Mouse (Mus musculus): ENCODE measurements around the gene Vmn1r235. TPM values are rescaled to one million over a fixed set of nuclear protein-coding genes. Genes with fewer than 3 reads are reported as not detected.
"Not testable (repeated sequence)": the region's sequence is repeated elsewhere in the genome, so short reads cannot be mapped to it uniquely, and the experiment has no call there.

Vmn1r235 gene
- not detected in 2 replicates for polyA plus RNA-seq (2012; rRNA removed)

DNA sequence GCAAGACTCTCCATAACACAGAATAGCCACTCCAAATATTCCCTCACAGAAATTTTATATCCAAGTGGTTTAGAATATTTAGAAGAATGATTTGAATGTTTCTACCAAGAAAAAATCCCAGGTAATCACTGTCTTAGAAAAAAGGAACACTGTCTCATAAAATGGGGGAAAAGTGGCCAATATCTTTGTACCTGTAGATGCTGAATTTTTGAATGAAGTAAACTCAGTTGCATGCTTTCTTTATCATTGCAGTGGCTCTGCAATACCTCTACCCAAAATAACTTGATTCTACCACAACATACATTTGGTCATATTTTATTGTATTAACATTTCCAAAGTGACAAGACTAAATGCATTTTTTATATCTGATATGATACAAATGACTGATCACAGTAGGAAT, at the start of gene Vmn1r235:
Vmn1r235 (plus strand) TSS at position 301 of the 400 bp plus-strand sequence.
- H3K36me3 ChIP-seq (ENCODE audit: control insufficient read depth, insufficient read depth, low read length), result no peaks in the 10 kb centered on the region
- H3K27me3 ChIP-seq (ENCODE audit: control insufficient read depth, insufficient read depth, low read length), result no peaks in the 10 kb centered on the region
- no peaks in the 10 kb centered on the region for H3K4me1 ChIP-seq (ENCODE audit: control insufficient read depth, insufficient read depth, insufficient read length, low read length)
- H3K4me3 ChIP-seq (ENCODE audit: low read depth, low read length), result no peak within 1 kb of the TSS
- no peak within 1 kb of the TSS for H3K27ac ChIP-seq (ENCODE audit: insufficient read depth, low read depth, low read length)
- no peak for TF ChIP-seq CTCF (IDR thresholded peaks at IDR 0.05; ENCODE audit: extremely low read depth, insufficient read length, insufficient replicate concordance, low read depth, low read length)
- TF ChIP-seq POLR2A (IDR thresholded peaks at IDR 0.05; ENCODE audit: low read depth, low read length), result no peak

DNA sequence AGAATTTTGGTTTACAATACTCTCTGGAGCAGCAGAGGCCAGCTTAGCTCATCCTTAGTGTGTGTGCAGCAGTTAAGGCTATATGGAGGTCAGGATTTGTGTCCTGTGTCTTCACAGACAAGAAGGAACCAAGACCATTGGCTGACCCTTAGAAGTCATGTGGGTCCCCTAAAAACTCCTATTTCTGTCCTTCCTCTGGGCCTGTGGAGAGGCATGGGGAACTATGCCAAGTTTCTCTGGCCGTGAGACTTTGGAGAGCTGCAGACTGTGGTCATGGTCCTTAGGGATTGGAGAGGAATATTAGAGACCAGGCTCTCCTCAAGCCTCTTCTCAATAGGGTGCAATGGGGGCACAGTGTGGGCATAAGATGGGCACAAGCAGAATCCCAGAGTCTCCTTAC, 45.1 kb upstream of the Vmn1r235 start:
- WGBS, result 78% methylated on average over 1 of the region's 1 CpGs
- not testable (repeated sequence) for H3K27me3 ChIP-seq (ENCODE audit: control insufficient read depth, insufficient read depth, low read length); H3K4me3 ChIP-seq (ENCODE audit: low read depth, low read length); H3K27ac ChIP-seq (ENCODE audit: insufficient read depth, low read depth, low read length); H3K4me1 ChIP-seq (ENCODE audit: control insufficient read depth, insufficient read depth, insufficient read length, low read length); H3K36me3 ChIP-seq (ENCODE audit: control insufficient read depth, insufficient read depth, low read length)

DNA sequence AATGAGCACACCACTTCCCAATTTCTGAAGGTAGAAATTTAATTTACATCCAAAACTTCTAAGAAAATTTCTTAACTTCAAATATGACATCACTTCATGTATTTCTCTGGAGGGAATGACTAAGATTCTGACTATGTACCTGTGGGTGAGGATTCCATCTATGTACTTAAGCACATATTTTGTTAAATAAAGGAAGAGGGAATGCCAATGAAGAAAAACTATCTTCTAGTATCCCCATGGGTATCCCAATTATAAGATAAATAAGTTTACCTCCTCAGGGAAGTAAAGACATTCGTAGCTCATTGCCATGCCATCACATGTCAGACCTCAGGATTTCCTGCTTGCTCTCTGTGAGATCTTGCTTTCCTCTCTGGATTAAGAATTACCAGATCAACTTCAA, 30.4 kb upstream of the Vmn1r235 start, which contains the start of gene Vmn1r234:
Vmn1r234 (plus strand) TSS at position 301 of the 400 bp plus-strand sequence.
- H3K27me3 ChIP-seq (ENCODE audit: control insufficient read depth, insufficient read depth, low read length), result no peaks in the 10 kb centered on the region
- no peak within 1 kb of the TSS for H3K27ac ChIP-seq (ENCODE audit: insufficient read depth, low read depth, low read length)
- H3K4me1 ChIP-seq (ENCODE audit: control insufficient read depth, insufficient read depth, insufficient read length, low read length), result no peaks in the 10 kb centered on the region
- WGBS, result 86% methylated on average over 1 of the region's 1 CpGs
- H3K4me3 ChIP-seq (ENCODE audit: low read depth, low read length), result no peak within 1 kb of the TSS
- no peak for TF ChIP-seq CTCF (IDR thresholded peaks at IDR 0.05; ENCODE audit: extremely low read depth, insufficient read length, insufficient replicate concordance, low read depth, low read length)
- TF ChIP-seq POLR2A (IDR thresholded peaks at IDR 0.05; ENCODE audit: low read depth, low read length), result no peak
- H3K36me3 ChIP-seq (ENCODE audit: control insufficient read depth, insufficient read depth, low read length), result no peaks in the 10 kb centered on the region

DNA sequence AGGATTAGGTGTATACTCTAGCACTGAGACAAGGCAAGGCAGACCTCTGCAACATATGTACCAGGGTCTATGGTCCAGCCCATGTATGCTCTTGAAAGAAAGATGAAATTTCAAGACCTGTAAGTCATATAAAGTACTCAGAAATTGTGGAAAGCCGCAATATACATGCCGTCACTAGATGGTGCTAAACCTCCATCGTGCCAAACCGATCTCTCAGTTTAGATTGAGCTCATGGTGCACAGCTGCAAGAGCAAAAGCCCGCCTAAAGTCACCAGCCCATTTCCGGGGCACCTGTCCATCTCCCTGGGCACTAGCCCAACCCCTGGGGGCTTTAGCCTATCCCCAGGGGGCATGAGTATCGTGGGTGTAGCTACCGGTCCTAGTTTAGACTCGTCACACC, 24.6 kb upstream of the Vmn1r235 start:
- no peaks in the 10 kb centered on the region for H3K27me3 ChIP-seq (ENCODE audit: control insufficient read depth, insufficient read depth, low read length)
- 36% methylated on average over 9 of the region's 9 CpGs for WGBS
- no peaks in the 10 kb centered on the region for H3K36me3 ChIP-seq (ENCODE audit: control insufficient read depth, insufficient read depth, low read length)
- no peak overlapping the region for H3K4me3 ChIP-seq (ENCODE audit: low read depth, low read length)
- no peak for TF ChIP-seq POLR2A (IDR thresholded peaks at IDR 0.05; ENCODE audit: low read depth, low read length)
- no peak for TF ChIP-seq CTCF (IDR thresholded peaks at IDR 0.05; ENCODE audit: extremely low read depth, insufficient read length, insufficient replicate concordance, low read depth, low read length)
- H3K27ac ChIP-seq (ENCODE audit: insufficient read depth, low read depth, low read length), result no peak overlapping the region
- H3K4me1 ChIP-seq (ENCODE audit: control insufficient read depth, insufficient read depth, insufficient read length, low read length), result no peaks in the 10 kb centered on the region

DNA sequence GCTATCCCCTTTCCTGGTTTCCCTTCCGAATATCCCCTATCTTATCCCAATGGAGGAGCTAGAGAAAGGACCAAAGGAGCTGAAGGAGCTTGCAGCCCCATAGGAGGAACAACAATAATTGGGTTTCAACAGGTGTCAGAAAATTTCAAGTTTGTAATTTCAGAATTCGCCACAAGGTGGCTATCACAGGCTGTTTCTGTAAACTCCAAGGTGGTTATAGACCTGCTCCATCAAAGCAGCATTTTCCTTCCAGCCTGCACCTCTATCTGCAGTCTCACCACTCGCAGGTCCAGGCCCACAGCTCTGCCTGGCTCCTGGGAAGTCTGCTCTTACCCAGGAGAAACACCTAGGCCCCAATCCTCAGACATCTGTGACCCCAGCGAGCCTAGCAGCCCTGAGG, 15.9 kb downstream of the Vmn1r235 start:
- no peaks in the 10 kb centered on the region for H3K27me3 ChIP-seq (ENCODE audit: control insufficient read depth, insufficient read depth, low read length)
- no peak overlapping the region for H3K4me3 ChIP-seq (ENCODE audit: low read depth, low read length)
- no peaks in the 10 kb centered on the region for H3K36me3 ChIP-seq (ENCODE audit: control insufficient read depth, insufficient read depth, low read length)
- WGBS, result 18% methylated on average over 4 of the region's 4 CpGs
- TF ChIP-seq CTCF (IDR thresholded peaks at IDR 0.05; ENCODE audit: extremely low read depth, insufficient read length, insufficient replicate concordance, low read depth, low read length) (peak; percentile 28; the same call in 1 of the 2 replicates), POLR2A (IDR thresholded peaks at IDR 0.05; ENCODE audit: low read depth, low read length) (no peak)
- H3K4me1 ChIP-seq (ENCODE audit: control insufficient read depth, insufficient read depth, insufficient read length, low read length), result no peaks in the 10 kb centered on the region
- H3K27ac ChIP-seq (ENCODE audit: insufficient read depth, low read depth, low read length), result no peak overlapping the region

DNA sequence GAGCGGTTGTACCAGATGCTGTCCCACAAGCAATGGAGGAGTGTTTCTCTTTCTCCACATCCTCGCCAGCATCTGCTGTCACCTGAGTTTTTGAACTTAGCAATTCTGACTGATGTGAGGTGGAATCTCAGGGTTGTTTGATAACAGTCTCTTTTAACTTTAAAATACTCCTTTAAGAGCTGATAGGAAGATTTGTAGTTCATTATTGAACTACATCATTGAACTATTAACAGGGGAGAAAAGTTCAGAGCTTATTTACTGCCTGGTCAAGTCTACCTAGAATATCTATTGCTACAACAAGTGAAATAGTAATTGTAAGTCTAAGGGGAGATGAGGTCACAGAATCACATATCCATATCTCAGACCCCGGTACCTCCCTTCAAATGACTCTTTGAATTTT, 26.4 kb downstream of the Vmn1r235 start, which contains the start of gene Vmn1r236:
Vmn1r236 (plus strand) TSS at position 301 of the 400 bp plus-strand sequence.
- Histone ChIP-seq H3K4me3 (ENCODE audit: low read depth, low read length) (no peak within 1 kb of the TSS), H3K27me3 (ENCODE audit: control insufficient read depth, insufficient read depth, low read length) (no peaks in the 10 kb centered on the region), H3K36me3 (ENCODE audit: control insufficient read depth, insufficient read depth, low read length) (no peaks in the 10 kb centered on the region), H3K27ac (ENCODE audit: insufficient read depth, low read depth, low read length) (no peak within 1 kb of the TSS), H3K4me1 (ENCODE audit: control insufficient read depth, insufficient read depth, insufficient read length, low read length) (no peaks in the 10 kb centered on the region)
- 76% methylated on average over 3 of the region's 3 CpGs for WGBS
- TF ChIP-seq CTCF (IDR thresholded peaks at IDR 0.05; ENCODE audit: extremely low read depth, insufficient read length, insufficient replicate concordance, low read depth, low read length) (no peak), POLR2A (IDR thresholded peaks at IDR 0.05; ENCODE audit: low read depth, low read length) (no peak)

DNA sequence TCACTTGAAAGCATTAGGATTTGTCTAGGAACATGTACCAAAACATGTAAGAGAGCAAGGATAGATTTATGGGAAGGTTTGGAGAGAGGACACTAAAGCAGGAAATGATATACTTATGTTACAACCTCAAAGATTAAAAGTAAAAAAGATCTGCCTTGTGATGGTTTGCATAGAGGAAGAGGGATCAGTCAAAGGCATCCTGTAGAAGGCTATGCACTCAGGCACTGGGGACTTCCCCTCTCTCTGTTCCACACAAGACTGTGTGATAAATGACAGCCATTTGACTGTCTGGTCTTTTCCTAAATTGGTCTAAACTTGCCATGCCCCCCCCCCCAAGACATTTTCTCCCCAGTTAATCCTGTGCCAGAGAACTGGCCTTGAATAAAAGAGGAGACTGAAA, 28.2 kb downstream of the Vmn1r235 start:
- TF ChIP-seq POLR2A (IDR thresholded peaks at IDR 0.05; ENCODE audit: low read depth, low read length) (no peak), CTCF (IDR thresholded peaks at IDR 0.05; ENCODE audit: extremely low read depth, insufficient read length, insufficient replicate concordance, low read depth, low read length) (no peak)
- Histone ChIP-seq H3K27me3 (ENCODE audit: control insufficient read depth, insufficient read depth, low read length) (no peaks in the 10 kb centered on the region), H3K4me3 (ENCODE audit: low read depth, low read length) (no peak overlapping the region), H3K4me1 (ENCODE audit: control insufficient read depth, insufficient read depth, insufficient read length, low read length) (no peaks in the 10 kb centered on the region), H3K36me3 (ENCODE audit: control insufficient read depth, insufficient read depth, low read length) (no peaks in the 10 kb centered on the region), H3K27ac (ENCODE audit: insufficient read depth, low read depth, low read length) (no peak overlapping the region)

DNA sequence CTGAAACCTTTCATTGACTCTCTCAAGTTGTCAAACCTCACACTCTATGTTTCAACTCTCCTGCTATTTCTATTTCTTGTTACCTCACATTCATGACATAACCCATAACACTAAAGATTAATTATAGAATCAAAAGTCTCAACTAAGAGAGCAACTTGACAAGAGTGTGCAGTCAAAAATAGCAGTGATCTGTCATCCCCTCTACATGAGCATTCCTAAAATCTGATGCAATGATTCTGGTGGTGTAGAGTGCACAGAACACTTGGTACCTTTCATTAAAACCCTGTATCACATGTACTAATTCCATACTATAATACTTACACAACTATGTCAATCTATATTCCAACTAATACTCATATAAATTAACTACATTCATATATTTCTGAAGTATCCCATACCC, 33.5 kb downstream of the Vmn1r235 start:
- no peak for TF ChIP-seq POLR2A (IDR thresholded peaks at IDR 0.05; ENCODE audit: low read depth, low read length)
- TF ChIP-seq CTCF (IDR thresholded peaks at IDR 0.05; ENCODE audit: extremely low read depth, insufficient read length, insufficient replicate concordance, low read depth, low read length), result no peak
- Histone ChIP-seq H3K4me3 (ENCODE audit: low read depth, low read length) (no peak overlapping the region), H3K27me3 (ENCODE audit: control insufficient read depth, insufficient read depth, low read length) (no peaks in the 10 kb centered on the region), H3K36me3 (ENCODE audit: control insufficient read depth, insufficient read depth, low read length) (no peaks in the 10 kb centered on the region), H3K4me1 (ENCODE audit: control insufficient read depth, insufficient read depth, insufficient read length, low read length) (no peaks in the 10 kb centered on the region), H3K27ac (ENCODE audit: insufficient read depth, low read depth, low read length) (no peak overlapping the region)

All from small intestine, adult 2 months (tissue).